Mouse (Mus musculus): Measurements from ENCODE around the gene Omt2a.
"Not testable (repeated sequence)": the region's sequence is repeated elsewhere in the genome, so short reads cannot be mapped to it uniquely, and the experiment has no call there.

Omt2a gene

DNA sequence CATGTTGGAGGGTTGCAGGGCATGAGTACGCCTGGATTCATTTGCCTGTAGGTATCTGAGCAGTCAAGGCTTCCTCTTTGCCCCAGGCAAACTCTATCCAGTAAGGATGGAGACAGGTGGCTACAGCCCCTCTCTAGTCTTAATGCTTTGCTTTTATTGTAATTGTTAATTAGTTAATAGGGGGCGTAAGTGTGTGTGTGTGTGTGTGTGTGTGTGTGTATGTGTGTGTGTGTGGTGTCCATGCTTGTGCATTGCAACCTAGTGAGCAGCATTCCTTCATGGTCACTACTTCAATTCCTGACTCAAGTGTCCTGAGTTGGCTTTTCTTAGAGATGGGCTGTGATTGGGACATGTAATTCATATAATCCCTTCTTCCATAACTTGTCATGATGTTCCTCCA is at the start of gene Omt2a:
Omt2a (minus strand) TSS at position 101 of the 400 bp plus-strand sequence.
- DNase-seq (ENCODE audit: low spot score): no peak

DNA sequence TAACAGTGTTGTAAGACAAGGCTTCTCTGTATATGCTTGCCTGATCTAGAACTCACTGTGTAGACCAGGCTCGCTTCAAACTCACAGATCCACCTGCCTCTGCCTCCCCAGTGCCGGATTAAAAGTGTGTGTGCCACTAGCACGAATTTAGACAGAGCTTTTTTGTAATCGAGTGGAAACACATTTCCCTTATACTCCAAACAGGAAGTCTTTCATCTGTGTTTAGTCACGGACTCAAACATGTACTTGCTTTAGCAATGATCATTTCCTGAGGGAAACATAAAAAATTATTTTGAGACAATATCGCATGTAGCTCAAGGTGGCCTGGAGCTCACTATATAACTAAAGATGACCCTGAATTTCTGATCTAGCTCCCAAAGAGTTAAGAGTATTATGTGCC is 48.8 kb upstream of the Omt2a start:
- DNase-seq (ENCODE audit: low spot score): no peak

DNA sequence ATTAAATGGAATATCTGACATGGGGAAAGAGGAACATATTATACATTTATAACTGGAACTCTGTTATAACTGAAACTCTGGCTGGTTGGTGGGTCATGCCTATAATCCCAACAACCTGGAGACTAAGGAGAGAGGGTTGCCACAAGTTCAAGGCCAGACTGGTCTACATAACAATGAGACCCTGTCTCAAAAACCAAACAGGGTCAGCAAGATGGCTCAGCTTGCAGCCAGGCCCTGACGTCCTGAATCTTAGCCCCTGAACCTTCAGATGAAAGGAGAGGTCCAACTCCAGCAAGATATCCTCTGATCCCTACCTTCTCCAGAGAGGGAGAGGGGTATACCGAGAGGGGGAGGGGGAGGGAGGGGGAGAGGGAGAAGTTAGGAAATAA is 45.9 kb upstream of the Omt2a start:
- no peak for DNase-seq (ENCODE audit: low spot score)

DNA sequence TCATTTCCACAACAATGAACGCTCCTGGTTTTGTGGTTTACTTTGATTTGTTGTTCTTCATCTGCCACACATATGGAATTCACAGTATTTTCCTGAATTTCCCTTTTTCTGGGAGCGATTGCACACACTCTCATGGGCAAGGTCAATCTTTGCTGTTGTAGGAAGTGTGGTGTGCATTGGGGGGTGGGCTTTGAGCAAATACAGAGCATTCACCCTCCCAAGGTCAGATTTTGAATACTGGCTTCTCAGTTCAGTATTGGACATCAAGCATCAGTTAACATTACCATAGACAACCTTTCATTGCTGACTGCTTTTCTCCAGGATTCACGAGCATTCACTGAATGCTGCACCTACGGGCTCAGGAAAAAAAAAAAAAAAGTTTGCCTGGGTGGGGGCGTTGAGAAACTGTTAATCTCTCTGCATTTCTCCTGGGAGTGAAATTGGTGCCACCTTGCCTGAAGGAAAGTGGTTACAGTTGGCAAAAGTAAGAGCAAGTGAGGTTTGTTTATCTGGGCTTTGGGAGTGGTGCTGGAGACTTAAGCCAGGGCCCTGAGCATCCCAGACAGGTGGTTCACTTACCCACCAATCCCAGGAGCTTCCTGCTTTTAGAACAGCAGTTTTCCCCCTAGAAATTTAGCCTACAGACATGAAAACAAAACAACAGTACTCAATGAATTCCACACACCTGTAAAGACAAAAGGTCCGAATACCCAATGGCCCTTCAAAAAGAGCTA is 45.3 kb upstream of the Omt2a start:
- no peak for DNase-seq (ENCODE audit: low spot score)

DNA sequence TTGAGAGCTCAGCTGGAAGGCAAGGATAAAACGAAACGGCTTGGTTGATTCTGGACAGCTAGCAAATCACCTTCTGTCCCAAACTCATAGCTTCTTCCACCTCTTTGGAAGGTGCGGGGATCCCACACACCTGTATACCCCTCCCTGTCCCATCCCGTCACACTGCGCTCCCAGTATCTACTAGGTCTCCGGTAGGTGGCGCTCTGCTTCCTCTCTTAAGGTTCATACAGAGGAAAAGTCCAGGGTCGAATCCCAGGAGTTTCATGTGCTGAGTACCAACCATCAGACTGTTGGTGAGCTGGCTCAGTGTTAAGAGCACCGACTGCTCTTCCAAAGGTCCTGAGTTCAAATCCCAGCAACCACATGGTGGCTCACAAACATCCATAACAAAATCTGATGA is 43.5 kb upstream of the Omt2a start:
- peak; percentile 48 for DNase-seq (ENCODE audit: low spot score)

DNA sequence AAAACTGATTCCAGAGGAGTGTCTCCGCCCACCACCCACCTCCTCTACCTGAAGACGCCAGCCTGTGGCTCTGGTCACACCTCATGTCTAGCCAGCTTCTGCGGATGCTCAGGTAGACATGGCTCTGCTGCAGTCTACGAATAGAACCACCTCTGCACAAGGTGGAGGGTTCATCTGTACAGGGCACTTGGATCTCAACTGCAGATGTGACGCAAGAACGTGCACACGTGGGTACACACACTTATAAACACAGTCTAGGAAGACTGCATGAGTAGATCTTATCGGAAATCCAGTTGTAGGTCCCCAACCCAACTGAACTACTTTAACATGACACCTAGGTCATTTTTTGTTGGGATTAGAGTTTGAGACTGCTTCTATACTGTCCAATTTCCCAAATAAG is 41.0 kb upstream of the Omt2a start, which contains the start of gene Gsta2:
Gsta2 (minus strand) TSS at position 178 of the 400 bp plus-strand sequence.
- no peak for DNase-seq (ENCODE audit: low spot score)

DNA sequence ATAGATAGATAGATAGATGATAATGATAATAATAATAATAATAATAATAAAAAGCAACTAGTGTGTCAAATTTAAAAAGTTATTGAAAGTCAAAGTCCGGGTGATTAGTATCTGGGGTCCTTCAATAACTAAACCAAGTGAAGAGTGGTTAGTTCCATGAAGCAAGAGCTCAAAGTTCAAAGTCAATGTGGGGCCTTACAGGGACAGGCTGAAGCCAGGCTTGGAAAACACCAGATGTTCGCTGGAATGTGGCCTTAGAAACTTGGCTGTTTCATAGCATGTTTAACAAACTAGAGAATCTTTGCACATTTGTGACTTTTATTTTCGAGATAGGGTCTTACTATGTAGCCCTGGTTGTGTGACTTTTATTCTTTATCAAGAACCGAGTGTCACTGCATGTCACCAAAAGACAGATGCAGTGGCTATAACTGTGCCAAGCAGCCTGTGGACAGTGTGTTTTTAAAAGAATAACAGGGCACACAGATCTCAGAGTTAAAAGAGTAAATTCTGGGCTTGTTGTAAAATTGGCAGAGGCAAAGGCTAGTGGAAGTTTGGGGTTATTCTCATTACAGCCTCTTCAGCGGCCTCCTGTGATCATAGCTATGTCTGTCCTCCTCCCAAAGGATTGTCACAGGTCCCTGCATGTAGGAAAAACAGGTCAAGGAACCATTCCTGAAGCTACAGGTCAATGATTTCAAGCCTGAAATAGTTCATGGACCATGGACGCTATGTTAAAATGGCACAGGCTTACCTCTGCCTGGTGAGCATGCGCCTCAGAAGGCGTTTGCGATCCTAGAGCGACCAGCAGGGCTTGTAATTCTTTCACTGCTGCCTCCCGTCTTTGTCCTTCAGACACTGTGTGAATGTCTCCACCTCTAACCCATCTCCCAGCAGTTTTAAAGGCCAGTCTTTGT is 40.3 kb upstream of the Omt2a start:
- DNase-seq (ENCODE audit: low spot score): no peak

DNA sequence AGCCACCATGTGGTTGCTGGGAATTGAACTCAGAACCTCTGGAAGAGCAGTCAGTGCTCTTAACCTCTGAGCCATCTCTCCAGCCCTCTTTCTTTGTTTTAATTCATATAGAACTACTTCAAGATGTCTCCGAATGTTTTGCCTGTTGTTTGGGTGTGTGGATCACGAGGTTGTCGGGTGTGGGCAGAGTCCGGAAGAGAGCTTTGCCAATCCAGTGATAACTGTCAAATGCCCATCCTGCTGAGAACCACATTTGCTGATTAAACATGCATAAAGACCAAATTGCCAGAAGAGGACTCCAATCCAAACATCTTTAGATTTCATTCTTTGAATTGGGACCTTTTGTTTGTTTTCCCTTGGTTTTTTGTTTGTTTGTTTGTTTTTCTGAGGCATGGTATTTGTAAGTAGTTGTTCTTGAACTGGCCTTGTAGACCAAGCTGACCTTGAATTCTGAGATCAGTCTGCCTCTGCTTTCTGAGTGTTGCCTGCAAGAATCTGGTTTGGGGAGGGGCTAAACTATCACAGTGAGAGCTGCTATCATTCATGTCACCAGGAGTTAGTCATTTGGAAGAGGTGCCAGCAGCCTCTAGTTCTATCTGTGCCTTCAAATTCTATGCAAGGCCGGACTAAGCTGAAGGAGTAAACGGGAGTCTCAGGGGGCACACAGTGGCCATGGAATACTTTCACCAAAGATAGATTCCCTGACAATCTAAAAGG is 37.1 kb upstream of the Omt2a start:
- no peak for DNase-seq (ENCODE audit: low spot score)

DNA sequence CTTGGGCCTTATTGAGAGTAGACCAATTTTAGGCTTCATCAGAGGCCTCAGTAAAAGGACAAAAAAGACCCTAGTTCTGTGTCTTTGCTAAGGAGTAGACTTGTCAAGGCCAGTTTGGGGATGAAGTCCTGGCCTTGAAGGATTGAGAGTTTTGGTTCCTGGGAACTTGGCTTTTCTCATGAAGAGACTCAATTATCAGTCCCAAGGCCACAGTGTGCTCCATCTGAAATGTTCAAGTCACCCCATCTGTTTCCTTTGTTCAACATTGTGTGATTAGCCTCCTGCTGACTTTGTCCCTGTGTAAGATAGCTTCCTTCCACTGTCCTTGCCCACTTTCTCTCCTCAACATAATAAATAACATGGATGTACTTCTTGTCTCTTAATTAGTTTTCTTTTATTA is 35.4 kb upstream of the Omt2a start:
- DNase-seq (ENCODE audit: low spot score): not testable (repeated sequence)

DNA sequence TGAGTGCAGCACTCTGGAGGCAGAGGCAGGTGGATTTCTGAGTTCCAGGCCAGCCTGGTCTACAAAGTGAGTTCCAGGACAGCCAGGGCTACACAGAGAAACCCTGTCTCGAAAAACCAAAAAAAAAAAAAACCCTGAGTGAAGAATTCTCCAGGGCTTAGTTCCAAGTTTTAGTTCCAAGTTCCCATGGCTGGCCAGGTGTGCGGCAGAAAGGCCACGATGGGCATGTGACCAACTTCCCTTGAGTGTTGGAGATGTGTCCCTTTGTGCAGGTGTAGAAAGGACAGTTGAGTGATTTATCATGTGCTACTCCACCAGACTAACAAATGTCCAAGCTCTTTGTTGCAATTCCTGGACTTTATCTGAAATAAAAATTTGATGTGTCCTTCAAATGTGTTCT is 34.5 kb upstream of the Omt2a start:
- DNase-seq (ENCODE audit: low spot score): not testable (repeated sequence)

DNA sequence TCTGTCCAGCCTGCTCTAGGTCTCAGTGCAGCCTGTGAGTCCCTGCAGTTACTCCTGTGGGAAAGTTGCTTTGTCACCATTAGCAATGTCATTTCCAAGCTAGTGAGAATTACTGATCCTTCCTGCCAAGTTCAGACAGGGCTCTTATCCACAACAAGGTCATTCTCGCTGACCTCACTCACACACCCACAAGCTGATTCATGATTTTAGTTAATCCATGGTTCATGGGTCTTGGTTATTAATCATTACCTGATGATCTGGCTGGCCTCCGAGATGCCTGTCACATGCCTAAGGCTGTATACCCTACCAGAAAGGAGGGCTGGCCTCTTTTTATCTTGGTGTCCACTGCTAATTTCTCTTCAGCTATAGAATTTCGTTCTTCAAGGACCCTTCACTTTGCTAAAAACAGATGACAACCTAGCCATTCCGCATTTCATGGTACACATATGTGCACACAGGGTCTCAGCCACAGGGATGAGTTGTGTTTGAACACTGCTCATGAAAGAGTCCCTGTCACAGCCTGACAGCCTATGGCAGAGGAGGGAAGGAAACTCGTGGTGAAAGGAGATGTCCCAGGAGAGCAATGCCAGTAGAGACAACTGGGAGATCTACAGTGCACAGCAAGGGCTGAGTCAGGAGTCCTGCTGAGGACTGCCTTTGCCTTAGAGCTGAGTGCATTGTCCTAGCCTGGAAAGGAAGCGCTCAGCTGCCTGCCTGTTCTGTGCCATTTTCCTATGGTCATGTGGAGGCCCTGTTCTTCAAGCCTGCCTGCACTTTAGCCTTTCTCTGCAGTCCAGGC is 33.8 kb upstream of the Omt2a start:
- DNase-seq (ENCODE audit: low spot score): not testable (repeated sequence)

DNA sequence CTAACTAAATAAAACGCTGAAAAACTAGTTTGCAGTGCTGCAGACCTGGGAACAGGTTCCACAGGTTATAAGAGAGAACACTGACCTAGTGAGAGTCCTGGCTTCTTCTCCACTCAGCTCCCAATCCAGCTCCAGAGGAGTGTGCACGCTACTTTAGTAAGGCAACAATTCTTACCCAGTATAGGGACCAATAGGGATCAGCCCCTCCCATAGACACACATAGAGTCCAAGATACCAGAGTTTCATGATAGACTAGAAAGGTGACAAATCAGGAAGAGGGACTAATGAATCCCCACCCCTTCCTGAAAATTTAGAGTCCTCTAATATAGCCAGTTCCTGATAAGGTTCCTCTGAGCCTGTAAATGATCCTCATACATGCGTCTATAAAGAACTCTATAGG is 32.4 kb upstream of the Omt2a start:
- DNase-seq (ENCODE audit: low spot score): no peak

DNA sequence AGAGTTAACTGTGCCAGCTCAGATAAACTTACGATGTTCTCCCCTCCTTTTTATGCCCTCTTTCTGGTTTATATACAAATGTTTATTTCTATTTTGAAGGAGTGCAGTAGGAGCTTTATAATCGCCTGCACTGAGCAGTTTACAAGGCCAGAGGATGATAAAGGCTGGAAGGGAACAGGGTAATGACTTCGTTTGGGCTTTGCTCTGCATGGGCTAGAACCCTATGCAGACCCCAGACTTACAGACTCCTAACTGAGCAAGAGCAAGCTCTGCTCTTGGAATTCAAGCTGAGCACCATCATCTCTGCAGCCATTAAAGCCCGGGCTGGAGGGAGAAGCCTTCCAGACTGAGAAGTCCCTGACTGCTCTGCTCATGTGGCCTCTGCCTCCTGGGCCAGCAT is 30.6 kb upstream of the Omt2a start:
- not testable (repeated sequence) for DNase-seq (ENCODE audit: low spot score)

DNA sequence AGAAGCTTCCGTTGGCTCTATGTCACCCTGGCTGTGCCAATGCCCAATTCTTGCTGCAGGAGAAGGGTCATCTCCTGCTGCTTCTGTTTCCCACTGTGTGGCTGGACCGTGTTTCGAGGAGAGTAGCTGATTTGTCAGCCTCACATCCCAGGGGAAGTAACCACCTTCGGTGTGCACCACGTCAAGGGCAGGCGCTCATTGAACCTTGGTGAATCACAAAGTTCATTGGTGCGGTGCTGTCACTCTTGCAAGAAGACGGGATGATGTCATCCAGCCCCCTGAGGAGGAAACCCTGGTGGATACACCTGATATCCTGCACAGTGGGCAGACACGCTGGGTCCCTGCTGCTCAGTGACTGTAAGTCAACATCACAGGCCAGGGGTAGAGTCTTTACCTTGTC is 28.5 kb upstream of the Omt2a start:
- DNase-seq (ENCODE audit: low spot score): not testable (repeated sequence)

DNA sequence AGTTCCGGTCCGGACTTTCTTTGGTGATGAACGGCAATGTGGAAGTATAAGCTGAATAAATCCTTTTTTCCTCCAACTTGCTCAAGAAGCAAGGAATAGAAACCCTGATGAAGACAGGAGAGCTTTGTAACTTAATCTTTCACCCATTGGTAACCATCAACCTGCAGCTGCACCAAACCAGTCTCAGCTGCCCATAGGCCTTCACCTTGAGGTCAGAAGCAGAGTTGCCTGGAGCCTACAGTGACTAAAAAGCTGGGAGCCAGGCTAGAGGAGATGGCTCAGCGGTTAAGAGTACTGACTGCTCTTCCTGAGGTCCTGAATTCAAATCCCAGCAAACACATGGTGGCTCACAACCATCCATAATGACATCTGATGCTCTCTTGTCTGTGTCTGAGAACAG is 27.9 kb upstream of the Omt2a start:
- DNase-seq (ENCODE audit: low spot score): not testable (repeated sequence)

DNA sequence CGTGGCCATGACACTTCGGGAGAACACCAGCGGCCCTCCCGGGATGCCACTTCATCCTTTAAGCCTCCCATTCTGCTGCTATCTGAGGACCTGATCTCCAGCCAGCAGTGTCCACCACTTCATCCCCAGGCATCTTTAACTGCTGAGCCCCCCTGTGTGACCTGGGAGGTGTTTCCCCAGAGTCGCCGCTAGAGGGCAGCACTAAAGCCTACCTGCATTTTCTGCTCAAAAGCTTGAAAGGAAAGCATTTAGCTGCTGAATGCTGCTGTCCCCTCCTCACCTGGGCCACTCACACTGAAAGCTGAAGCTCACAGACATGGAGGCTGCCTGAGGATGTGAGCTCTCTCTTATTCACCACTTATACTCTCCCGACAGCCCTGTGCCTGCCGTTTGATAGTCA is 25.7 kb upstream of the Omt2a start:
- peak; percentile 25 for DNase-seq (ENCODE audit: low spot score)

DNA sequence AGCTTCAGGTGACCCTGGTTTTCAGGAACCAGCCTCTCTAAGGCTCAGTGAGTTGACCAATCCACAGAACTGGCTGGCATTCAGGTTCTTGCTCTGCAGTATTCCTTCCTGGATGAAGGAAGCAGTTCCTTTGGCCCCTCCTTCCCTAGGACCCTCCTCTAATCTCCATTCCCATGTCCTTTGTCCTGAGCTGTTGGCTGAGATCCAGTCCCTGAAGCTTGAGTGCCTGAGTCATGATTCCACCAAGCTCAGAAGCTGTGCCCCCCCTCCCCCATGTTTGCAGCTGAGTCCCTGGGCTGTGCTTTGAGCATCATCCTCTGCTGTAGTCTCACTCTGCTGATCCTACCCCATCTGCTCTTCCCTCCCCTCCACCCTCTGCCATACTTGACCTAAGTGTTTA is 22.5 kb upstream of the Omt2a start:
- DNase-seq (ENCODE audit: low spot score): not testable (repeated sequence)

DNA sequence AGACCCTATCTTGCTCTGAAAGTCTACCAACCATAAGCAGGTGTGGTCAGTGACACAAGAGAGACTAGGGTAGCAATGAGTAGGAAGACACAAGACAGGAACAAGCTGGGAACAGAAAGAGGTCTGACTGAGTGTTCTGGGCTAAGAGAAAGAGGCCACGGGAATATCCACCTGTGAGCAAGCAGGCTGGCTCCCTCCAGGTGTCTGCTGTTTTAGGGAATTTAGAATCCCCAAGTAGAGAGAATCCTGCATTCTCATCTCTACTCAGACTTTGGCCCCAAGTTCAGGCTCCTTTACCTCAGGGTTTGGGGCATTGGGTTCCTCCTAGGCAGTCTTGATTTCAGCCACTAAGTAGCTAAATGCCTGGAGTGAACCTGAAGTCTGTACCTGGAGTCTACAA is 12.7 kb upstream of the Omt2a start, which contains the start of gene Omt2b:
Omt2b (plus strand) TSS at position 301 of the 400 bp plus-strand sequence.
- DNase-seq (ENCODE audit: low spot score): not testable (repeated sequence)

DNA sequence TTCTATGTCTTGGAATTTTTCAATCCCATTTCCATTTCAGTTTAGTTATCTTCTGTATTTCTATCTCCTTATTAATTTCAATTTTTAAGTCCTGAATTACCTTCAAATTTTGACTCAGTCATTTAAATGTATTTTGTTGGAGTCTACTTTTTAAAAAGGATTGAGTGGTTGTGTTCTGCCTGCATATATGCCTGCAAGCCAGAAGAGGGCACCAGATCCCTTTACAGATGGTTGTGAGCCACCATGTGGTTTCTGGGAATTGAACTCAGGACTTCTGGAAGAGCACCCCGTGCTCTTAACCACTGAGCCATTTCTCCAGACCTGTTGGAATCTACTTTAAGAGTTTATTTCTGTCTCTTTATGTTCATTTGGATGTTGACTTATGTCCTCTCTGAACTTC is 4.9 kb upstream of the Omt2a start:
- no peak for DNase-seq (ENCODE audit: low spot score)

DNA sequence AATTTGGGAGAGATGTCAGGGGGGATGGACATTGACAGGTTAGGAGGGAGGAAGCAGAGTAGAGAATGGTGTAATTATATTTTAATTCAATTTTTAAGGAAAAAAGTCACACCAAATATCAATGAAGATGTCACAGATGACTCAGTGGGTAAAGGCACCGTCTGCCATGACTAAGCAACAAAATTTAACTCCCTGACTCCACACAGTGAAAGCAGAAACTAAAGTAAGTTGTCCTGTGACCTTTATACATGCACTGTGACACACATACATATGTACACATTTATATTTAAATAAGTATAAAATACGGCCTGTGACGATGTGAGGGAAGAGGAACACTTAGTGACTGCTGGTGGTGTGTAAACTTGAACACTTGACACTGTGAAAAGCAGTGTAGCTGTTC is 6.5 kb downstream of the Omt2a start:
- not testable (repeated sequence) for DNase-seq (ENCODE audit: low spot score)

DNA sequence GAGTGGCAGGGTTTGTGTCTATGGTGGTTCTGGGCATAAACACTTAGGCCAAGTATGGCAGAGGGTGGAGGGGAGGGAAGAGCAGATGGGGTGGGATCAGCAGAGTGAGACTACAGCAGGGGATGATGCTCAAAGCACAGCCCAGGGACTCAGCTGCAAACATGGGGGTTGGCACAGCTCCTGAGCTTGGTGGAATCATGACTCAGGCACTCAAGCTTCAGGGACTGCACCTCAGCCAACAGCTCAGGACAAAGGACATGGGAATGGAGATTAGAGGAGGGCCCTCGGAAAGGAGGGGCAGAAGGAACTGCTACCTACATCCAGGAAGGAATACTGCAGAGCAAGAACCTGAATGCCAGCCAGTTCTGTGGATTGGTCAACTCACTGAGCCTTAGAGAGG is 15.5 kb downstream of the Omt2a start:
- DNase-seq (ENCODE audit: low spot score): not testable (repeated sequence)

DNA sequence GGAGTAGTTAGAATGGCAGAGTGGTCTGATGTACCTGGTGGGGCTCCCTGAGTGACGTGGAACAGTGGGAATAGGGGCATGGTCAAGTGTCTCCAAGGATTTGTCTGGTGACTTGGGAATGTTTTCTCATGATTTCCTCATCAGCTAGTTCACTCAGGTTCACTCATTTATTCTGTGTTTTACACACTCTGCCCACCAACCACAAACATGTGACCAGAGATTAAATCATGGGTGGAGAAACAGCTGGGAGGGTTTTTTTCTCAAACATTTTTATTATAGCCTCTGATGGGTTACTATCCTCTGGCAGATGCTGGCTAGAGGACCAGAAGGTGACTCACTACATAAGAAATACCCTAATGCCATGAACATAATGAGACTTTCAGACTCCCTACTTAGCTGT is 16.4 kb downstream of the Omt2a start:
- DNase-seq (ENCODE audit: low spot score): no peak
